Mouse (Mus musculus): ENCODE measurements around the gene Dyrk1a. TPM values are rescaled to one million over a fixed set of nuclear protein-coding genes. Genes with fewer than 3 reads are reported as not detected.
"Not testable (repeated sequence)": the region's sequence is repeated elsewhere in the genome, so short reads cannot be mapped to it uniquely, and the experiment has no call there.

Dyrk1a gene
- polyA plus RNA-seq, 1 experiment from 2014 or later, result 3.9 TPM

DNA sequence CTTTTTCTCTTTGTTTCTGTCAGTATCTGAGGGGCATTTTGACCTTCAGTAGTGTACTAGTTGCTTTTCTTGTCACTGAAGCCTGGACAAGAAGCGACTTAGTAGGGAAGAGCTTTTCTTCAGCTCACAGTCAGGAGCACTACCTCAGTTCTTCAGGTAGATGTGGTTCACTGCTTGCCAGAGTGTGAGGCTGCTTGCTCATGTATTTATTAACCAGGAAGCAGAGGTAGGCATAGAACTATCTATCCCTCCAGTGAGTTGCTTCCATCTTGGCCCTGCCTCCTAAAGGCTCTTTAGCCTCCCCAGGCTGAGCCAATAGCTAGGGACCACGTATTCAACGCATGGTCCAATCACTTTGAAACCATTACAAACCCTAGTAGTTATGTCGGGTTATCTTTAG lies 112.0 kb downstream of the Dyrk1a start:
- no peak for DNase-seq
- TF ChIP-seq EP300 (IDR thresholded peaks at IDR 0.05; ENCODE audit: low read depth), result no peak
- no peak for TF ChIP-seq CTCF (IDR thresholded peaks at IDR 0.05; ENCODE audit: low read depth)
- no peak overlapping the region for H3K4me2 ChIP-seq (ENCODE audit: low read depth, low read length)
- no peak overlapping the region for H3K9ac ChIP-seq (replicated peaks)
- ATAC-seq, result no peak
- H3K27ac ChIP-seq (ENCODE audit: low read depth), result peak overlapping the region; percentile 83
- H3K4me3 ChIP-seq (ENCODE audit: low read depth, low read length), result no peak overlapping the region
- no peaks in the 10 kb centered on the region for H3K27me3 ChIP-seq (ENCODE audit: insufficient read depth, low read length)
- H3K36me3 ChIP-seq (replicated peaks; ENCODE audit: insufficient read depth, low read length), result peaks cover 46% of the 10 kb centered on the region
- H3K4me1 ChIP-seq (ENCODE audit: insufficient read depth), result no peaks in the 10 kb centered on the region
- no peaks in the 10 kb centered on the region for H3K9me3 ChIP-seq (ENCODE audit: low read length)
- WGBS (ENCODE audit: insufficient replicate concordance), result 87% methylated on average over 4 of the region's 4 CpGs

DNA sequence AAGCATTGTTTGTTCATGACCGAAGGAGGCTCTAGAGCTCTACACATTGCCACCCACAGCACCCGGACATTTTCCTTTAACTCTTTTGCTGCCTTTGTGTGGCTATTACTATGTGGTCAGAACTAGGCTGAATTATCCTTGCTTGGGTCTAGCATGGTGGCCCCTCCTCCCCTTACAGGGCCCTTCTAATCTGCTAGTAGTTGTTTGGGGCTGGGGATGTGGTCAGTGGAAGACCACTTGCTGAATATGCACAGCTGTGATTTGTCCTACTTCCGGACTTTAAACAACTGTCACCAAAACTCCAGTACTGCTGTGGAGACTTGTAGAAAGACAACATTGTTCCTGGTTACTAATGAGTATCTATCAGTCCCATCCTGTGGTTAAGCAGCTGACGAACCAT lies 114.2 kb downstream of the Dyrk1a start:
- TF ChIP-seq CTCF (IDR thresholded peaks at IDR 0.05; ENCODE audit: low read depth) (no peak), EP300 (IDR thresholded peaks at IDR 0.05; ENCODE audit: low read depth) (no peak)
- DNase-seq (no peak), ATAC-seq (no peak)
- H3K4me1 ChIP-seq (ENCODE audit: insufficient read depth), result no peaks in the 10 kb centered on the region
- H3K27ac ChIP-seq (ENCODE audit: low read depth), result no peak overlapping the region
- 66% methylated on average over 4 of the region's 4 CpGs for WGBS (ENCODE audit: insufficient replicate concordance)
- peaks cover 58% of the 10 kb centered on the region for H3K36me3 ChIP-seq (replicated peaks; ENCODE audit: insufficient read depth, low read length)
- no peaks in the 10 kb centered on the region for H3K9me3 ChIP-seq (ENCODE audit: low read length)
- no peak overlapping the region for H3K9ac ChIP-seq (replicated peaks)
- no peak overlapping the region for H3K4me2 ChIP-seq (ENCODE audit: low read depth, low read length)
- no peaks in the 10 kb centered on the region for H3K27me3 ChIP-seq (ENCODE audit: insufficient read depth, low read length)
- no peak overlapping the region for H3K4me3 ChIP-seq (ENCODE audit: low read depth, low read length)

DNA sequence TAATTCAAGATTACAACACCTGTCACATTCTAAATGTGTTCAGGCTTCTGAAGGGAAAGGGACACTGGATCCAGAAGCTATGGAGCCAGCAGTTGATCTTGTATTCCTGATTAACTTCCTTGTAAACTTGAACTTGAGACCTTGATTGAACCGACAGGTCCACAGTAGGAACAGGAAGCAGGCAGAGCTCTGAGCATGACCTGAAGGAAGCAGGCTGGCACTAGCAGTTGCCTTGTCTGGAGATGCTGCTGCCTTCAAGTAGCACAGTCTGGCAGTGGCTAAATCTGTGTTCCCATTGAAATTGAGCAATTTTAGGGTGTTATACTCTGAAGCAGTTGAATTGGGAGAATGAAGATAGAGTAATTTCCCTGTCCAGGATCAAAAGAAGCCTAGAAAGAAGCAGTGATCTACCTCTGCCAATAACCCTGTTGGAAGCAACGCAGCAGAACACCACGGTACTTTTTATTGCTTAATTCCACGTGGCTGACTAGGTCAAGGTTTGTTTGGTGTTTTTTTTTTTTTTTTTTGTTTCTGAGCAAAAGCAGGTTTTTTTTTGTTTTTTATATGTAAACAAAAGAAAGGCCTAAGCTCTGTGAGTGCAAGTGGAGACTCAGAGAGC lies 124.0 kb downstream of the Dyrk1a start:
- DNase-seq, result no peak
- 63% methylated on average over 4 of the region's 4 CpGs for WGBS (ENCODE audit: insufficient replicate concordance)
- Histone ChIP-seq H3K4me3 (ENCODE audit: low read depth, low read length) (no peak overlapping the region), H3K4me2 (ENCODE audit: low read depth, low read length) (no peak overlapping the region), H3K27ac (ENCODE audit: low read depth) (peak overlapping the region; percentile 89), H3K9ac (replicated peaks) (0 out of 2 replicates have a peak overlapping the region, but pooled peaks have one; percentile 4), H3K27me3 (ENCODE audit: insufficient read depth, low read length) (no peaks in the 10 kb centered on the region), H3K9me3 (ENCODE audit: low read length) (no peaks in the 10 kb centered on the region; the same call in 1 of the 2 replicates), H3K4me1 (ENCODE audit: insufficient read depth) (peaks cover 5% of the 10 kb centered on the region), H3K36me3 (replicated peaks; ENCODE audit: insufficient read depth, low read length) (peaks cover 52% of the 10 kb centered on the region)
- peak; percentile 81 for ATAC-seq
- TF ChIP-seq CTCF (IDR thresholded peaks at IDR 0.05; ENCODE audit: low read depth) (no peak), EP300 (IDR thresholded peaks at IDR 0.05; ENCODE audit: low read depth) (no peak)

DNA sequence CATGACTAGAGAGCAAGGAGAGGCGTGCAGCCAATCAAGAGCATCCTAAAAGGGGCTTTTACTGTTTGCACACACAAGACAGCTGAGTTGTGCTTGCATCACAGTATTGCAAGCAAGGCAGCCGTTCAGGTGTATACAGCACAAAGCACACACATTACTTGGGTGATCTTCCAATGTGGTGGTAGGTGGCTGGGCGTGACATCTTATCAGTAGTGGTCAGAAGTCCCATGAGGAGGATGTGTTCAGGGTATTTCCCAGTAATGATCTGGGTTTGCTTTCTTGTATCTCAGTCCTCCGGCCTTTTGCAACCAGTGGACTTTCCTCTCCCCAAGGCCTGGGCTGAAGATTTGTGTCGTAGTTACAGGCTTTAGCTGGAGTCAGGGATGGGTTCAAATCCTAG lies 127.7 kb downstream of the Dyrk1a start:
- Histone ChIP-seq H3K4me3 (ENCODE audit: low read depth, low read length) (no peak overlapping the region), H3K4me2 (ENCODE audit: low read depth, low read length) (no peak overlapping the region), H3K27me3 (ENCODE audit: insufficient read depth, low read length) (no peaks in the 10 kb centered on the region), H3K36me3 (replicated peaks; ENCODE audit: insufficient read depth, low read length) (peaks cover 19% of the 10 kb centered on the region), H3K4me1 (ENCODE audit: insufficient read depth) (peaks cover 5% of the 10 kb centered on the region), H3K9ac (replicated peaks) (no peak overlapping the region), H3K27ac (ENCODE audit: low read depth) (no peak overlapping the region), H3K9me3 (ENCODE audit: low read length) (no peaks in the 10 kb centered on the region; the same call in 1 of the 2 replicates)
- no peak for DNase-seq
- TF ChIP-seq EP300 (IDR thresholded peaks at IDR 0.05; ENCODE audit: low read depth), result no peak
- TF ChIP-seq CTCF (IDR thresholded peaks at IDR 0.05; ENCODE audit: low read depth), result no peak
- 41% methylated on average over 5 of the region's 5 CpGs for WGBS (ENCODE audit: insufficient replicate concordance)
- peak; percentile 15; the same call in 1 of the 2 replicates for ATAC-seq

DNA sequence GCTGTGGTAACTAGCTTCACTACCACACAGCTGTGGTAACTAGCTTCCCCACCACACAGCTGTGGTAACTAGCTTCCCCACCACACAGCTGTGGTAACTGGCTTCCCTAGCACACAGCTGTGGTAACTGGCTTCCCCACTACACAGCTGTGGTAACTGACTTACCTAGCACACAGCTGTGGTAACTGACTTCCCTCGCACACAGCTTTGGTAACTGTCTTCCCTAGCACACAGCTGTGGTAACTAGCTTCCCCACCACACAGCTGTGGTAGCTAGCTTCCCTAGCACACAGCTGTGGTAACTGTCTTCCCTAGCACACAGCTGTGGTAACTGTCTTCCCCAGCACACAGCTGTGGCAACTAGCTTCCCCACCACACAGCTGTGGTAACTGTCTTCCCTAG lies 128.4 kb downstream of the Dyrk1a start:
- H3K4me1 ChIP-seq (ENCODE audit: insufficient read depth); H3K4me2 ChIP-seq (ENCODE audit: low read depth, low read length); H3K9ac ChIP-seq (replicated peaks); H3K27me3 ChIP-seq (ENCODE audit: insufficient read depth, low read length); ATAC-seq; H3K9me3 ChIP-seq (ENCODE audit: low read length); H3K4me3 ChIP-seq (ENCODE audit: low read depth, low read length); DNase-seq: not testable (repeated sequence)
- WGBS (ENCODE audit: insufficient replicate concordance), result 50% methylated on average over 1 of the region's 1 CpGs
- H3K36me3 ChIP-seq (replicated peaks; ENCODE audit: insufficient read depth, low read length), result peaks cover 13% of the 10 kb centered on the region
- peak overlapping the region; percentile 67 for H3K27ac ChIP-seq (ENCODE audit: low read depth)

DNA sequence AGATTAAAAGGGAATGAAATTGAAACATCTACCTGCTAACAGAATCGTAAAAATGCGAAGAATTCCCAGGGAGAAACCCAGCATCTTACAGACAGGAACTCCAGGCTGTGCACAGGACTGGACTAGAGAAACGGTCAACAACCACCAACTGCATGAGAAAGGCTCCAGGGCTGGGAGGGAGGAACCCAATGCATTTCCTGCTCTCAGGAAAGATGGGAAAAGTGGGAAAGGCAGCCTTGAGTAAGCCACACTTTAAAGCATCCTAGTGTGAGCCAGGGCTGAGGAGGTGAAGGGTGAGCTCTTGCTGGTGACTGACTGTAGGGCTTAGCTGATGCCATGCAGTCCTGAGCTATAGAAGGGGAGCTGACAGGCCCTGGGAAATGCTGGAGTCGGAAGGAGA lies 131.3 kb downstream of the Dyrk1a start:
- Histone ChIP-seq H3K9me3 (ENCODE audit: low read length) (no peaks in the 10 kb centered on the region; the same call in 1 of the 2 replicates), H3K4me1 (ENCODE audit: insufficient read depth) (peaks cover 5% of the 10 kb centered on the region; the same call in 1 of the 2 replicates), H3K4me3 (ENCODE audit: low read depth, low read length) (no peak overlapping the region), H3K27ac (ENCODE audit: low read depth) (no peak overlapping the region), H3K27me3 (ENCODE audit: insufficient read depth, low read length) (no peaks in the 10 kb centered on the region), H3K4me2 (ENCODE audit: low read depth, low read length) (no peak overlapping the region), H3K36me3 (replicated peaks; ENCODE audit: insufficient read depth, low read length) (no peaks in the 10 kb centered on the region), H3K9ac (replicated peaks) (no peak overlapping the region)
- TF ChIP-seq EP300 (IDR thresholded peaks at IDR 0.05; ENCODE audit: low read depth), result no peak
- no peak for TF ChIP-seq CTCF (IDR thresholded peaks at IDR 0.05; ENCODE audit: low read depth)
- 86% methylated on average over 4 of the region's 4 CpGs for WGBS (ENCODE audit: insufficient replicate concordance)
- DNase-seq (no peak), ATAC-seq (no peak)
